Mouse (Mus musculus): Measurements from ENCODE around the gene Map2k6.

The Map2k6 gene

DNA sequence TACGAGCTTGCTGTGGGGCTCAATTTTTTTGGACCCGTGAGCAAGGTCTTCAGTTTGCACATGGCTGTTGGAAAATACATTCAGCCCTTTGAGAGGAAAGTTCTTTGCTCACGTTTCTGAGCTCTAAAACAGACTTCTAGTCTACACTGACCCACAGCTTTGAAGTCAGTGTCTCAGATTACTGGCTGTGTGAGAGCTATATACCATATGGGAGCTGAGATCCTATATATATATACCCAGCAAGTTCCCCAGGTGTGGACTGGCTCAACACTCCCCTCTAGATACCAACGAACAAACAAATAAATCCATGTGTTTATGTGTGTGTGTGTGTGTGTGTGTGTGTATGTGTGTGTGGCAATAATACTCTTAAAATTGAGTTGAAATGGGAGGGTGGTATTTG lies 83.7 kb downstream of the Map2k6 start:
- no peak for DNase-seq (ENCODE audit: extremely low spot score, low read depth, low spot score)

DNA sequence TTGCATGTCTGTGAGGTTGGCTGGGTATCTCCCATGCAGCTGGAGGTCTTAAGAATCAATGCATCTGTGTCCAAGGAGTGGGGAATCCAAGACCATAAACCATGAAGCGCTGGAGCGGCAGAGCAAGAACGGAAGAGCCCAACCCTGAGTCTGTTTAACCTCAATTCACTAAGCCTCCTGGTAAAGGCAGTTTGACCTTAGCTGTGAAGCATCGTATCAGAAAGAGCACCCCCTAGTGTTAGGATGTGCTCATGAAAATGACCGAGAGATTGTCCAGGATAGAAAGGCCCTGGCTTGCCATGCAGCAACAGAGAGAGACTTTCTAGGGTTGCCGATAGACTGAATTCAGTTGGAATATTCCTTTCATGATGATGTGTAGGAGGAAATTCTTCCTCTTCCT lies 84.2 kb downstream of the Map2k6 start:
- peak; percentile 57 for DNase-seq (ENCODE audit: extremely low spot score, low read depth, low spot score)

DNA sequence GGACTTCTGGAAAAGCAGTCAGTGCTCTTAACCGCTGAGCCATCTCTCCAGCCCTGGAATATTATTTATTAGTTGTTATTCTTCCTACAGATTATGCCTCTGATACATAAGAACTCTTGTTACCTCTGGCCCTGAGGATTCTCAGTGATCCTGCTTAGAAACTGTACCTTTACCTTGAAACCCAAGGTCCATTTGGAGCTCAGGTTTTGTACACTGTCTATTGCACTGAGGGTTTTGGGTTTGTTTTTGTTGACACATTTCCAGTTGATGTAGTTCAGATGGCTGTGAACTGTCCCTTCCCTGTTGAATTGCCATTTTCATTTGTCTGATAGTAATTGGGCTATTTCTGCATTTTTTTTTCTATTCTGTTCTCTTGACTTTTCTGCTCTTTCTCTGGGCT lies 85.5 kb downstream of the Map2k6 start:
- no peak for DNase-seq (ENCODE audit: extremely low spot score, low read depth, low spot score)

DNA sequence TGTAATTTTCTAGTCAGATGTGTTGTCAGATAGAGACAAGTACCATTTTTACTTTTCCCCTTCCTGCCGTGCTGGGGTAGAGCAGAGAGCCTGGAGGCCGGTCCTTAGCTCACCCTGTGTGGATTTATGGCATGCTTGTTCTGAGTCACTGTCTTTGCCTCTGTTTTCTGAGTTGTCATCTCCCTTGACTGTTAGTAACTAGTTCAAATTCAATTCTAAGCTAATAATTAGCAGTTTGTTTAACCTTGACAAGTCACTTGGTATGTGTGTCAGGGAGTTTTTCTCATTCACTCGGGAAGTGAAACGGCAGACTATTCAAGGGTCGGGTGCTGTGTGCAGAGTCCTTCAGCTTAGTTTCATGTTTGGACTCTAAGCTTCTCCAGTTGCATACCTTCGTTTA lies 86.2 kb downstream of the Map2k6 start:
- no peak for DNase-seq (ENCODE audit: extremely low spot score, low read depth, low spot score)

DNA sequence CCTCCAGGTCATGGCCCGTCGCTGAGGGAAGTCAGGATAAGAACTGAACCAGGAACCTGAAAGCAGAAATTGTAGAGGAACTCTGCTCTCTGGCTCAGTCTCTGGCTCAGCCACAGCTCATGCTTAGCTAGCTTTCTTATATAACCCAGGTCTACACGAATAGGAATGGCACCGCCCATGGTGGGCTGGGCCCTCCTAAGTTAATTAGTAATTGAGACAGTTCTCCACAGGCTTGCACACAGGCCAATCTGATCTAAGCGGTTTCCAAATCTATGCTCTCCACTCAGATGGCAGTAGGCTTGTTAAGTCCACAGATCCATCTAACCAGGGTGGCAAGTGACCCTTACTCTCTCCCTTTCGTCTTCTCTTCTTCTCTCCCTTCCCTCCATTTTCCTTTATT lies 88.9 kb downstream of the Map2k6 start:
- DNase-seq (ENCODE audit: extremely low spot score, low read depth, low spot score): no peak

DNA sequence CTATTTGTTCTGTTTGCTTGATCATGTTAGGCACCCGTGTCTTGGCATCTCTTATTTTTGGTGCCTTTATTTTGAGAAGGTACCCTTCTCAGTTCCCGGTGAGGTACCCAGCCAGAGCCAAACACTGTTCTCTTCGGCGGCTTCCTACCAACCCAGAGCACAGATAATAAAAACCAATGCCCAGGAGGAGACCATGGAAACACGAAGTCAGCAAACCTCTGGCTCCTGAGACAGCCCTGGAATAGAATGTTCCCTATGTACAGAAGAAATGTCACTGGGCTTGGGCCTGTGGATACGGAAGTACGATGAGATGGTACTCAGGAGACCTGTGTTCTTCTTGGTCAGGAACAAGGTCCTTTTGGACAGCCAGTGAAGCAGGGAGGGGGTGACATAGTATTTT lies 89.4 kb downstream of the Map2k6 start:
- DNase-seq (ENCODE audit: extremely low spot score, low read depth, low spot score): no peak

DNA sequence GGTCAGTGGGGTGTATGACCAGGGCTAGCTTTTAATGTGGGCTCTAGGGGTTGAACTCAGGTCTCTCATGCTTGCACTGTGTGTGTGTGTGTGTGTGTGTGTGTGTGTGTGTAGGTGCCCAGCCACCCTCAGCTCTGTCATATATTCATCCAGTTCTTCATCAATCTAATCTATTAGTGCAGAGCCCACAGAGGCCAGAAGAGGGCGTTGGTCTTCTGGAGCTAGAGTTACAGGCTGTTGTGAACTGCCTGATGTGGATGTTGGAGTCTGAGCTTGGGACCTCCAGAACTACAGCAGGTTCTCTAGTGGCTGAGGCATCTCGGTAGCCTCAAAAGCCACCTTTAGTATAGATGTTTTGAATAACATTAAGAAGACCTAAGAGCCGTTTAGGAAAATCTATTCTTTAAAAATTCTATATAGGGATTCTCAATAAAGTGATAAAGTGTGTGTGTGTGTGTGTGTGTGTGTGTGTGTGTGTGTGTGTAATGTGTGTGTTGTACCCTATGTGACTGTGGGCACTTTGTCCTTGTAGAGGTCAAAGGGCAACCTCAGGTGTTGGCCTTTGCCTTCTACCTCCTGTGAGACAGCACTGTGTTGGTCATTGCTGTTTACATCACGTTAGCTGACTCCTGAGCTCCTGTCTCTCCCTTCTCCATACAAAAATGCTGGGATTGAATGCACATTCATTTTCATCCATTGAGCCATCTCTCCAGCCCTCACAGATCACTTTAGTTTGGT lies 96.6 kb downstream of the Map2k6 start:
- DNase-seq (ENCODE audit: extremely low spot score, low read depth, low spot score): no peak

DNA sequence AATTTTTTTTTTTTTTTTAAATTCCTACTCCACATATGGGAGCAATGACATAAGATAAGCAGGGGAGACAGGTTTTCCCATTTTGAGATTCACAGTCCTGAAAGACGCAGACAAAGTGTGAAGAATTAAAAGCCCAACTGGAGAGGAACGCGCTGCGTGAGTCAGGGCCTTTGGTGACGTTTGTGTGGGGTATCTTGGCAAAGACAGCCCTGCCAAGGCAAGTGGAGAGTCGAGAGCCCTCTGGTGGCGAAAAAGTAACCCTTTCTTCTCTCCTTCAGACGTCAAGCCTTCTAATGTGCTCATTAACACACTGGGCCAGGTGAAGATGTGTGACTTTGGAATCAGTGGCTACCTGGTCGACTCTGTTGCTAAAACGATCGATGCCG lies 97.1 kb downstream of the Map2k6 start:
- no peak for DNase-seq (ENCODE audit: extremely low spot score, low read depth, low spot score)

DNA sequence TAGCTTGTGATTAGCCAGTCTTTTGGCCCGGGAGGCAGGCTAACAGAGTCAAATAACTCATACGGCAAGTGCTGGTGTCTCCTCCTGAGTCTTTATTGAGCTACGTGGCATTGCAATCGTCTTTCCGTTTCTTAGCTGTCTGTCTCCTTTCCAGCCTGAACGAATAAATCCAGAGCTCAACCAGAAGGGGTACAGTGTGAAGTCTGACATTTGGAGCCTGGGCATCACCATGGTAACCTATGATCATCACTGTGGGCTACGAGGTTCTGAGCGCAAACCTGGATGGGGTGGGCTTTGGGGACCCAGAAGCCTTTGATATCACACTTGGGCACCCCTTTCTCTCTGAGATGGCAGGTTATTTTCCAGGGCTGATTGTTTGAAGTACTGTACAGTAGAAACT lies 98.8 kb downstream of the Map2k6 start:
- DNase-seq (ENCODE audit: extremely low spot score, low read depth, low spot score): no peak

DNA sequence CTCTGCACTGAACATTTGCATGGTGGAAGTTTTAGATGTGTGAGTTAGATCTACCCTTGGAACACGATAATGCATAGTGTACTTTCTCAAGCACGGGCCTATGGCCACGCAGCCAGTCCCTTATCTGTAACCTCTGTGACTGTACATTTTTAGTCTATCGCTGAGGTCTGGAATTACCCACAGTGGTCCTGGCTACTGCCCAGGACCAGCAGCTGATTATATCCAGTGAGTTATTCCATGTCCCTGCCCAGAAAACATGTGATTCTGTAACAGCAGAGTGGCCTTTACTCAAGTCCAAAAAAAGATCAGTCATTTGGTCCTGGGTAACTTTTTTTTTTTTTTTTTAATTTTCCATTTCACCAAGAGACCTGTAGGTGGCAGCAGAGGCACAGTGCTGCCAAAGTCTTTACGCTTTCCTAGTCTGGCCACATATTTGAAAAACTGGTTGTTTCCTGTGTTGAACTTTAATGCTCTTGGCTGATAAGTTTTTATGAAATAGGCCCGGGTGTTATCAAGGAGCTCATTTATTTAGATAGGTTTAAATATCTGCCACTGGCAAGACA lies 99.8 kb downstream of the Map2k6 start:
- DNase-seq (ENCODE audit: extremely low spot score, low read depth, low spot score): no peak

DNA sequence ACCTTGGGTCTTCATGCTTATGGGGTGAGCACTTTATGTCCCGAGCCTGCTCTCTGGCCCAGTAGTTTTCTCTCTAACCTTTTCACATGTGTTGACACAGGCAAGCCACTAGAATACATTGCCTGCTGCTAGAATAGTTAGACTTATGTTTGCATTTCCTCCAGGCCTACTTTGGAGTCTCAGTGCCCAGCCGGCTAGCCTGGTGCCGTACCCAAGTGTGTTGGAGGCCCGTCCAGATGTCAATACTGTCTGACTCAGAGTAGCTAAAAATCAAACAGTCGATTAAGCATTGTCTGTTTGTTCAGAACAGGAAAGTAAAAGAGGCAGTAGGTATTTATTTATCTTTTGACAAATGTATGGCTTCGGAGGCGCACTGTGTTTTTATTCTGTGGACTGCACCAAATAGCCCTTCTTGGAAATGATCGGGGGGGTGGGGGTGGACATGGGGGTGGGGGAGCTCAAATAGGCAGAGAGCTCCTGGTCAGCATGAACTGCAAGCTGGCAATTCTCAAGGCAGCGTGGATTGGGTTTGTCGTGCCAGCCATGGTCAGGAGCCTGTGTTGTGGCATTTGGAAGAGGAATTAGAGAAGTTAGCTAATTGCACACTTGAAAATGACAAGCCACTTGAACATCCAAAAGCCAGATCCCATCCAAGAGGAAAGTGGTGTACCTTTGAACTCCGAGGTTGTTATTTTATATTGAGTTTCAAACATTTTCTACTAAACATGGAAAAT lies 104.2 kb downstream of the Map2k6 start:
- DNase-seq (ENCODE audit: extremely low spot score, low read depth, low spot score): no peak

DNA sequence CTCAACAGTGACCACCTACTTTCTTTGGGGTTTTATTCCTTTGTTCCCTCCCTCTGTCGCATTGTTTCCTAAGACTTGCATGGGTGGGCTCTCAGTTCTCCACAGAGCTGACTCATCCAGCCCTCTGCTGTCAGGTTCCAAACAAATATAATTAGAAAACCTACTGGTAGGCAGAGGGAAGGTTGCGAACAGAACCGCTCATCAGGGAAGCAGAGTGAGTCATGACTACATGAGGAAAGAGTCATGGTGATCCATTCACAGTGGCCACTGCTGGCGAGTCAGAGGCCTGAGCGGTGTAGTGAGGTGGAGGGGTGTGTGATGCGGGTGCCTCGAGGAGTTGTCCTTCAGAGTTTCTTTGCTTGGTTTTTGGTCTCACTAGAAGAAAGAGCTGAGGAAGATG lies 112.5 kb downstream of the Map2k6 start:
- no peak for DNase-seq (ENCODE audit: extremely low spot score, low read depth, low spot score)

DNA sequence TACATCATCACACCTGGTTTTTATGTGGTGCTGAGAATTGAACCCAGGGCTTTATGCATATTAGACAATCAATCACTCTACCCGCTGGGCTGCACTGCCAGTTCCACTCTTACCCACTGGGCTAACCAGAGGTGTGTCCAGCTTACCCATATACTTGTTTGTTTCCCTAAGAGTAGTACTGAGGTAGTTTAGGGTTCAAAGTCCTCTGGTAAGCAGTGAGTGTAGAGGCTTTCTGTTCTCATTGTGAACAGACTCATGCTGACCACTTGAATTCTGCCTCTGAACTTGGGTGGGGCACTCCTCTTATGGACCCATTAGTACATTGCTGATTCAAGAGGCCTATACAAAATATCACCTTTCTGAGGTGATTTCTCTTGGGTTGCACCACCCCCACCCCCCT lies 119.7 kb downstream of the Map2k6 start:
- DNase-seq (ENCODE audit: extremely low spot score, low read depth, low spot score): no peak

DNA sequence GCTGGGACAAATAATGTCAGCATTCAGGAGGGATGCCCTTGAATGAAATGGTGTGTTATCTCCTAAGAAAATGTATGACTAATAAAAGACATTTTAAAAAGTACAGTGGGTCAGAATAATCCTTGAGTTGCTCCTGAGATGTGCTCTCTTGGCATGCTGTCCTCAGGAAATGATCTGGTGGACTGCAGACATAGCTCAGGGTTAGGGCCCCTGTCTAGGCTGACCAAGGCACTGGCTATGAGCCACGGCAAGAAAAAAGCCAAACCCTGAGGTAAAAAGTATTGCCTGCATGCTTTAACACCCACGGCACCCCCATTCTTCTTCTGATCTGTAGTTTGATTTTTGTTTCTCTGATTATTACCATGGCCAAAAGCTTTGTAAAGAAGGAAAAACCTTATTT lies 124.0 kb downstream of the Map2k6 start:
- no peak for DNase-seq (ENCODE audit: extremely low spot score, low read depth, low spot score)

DNA sequence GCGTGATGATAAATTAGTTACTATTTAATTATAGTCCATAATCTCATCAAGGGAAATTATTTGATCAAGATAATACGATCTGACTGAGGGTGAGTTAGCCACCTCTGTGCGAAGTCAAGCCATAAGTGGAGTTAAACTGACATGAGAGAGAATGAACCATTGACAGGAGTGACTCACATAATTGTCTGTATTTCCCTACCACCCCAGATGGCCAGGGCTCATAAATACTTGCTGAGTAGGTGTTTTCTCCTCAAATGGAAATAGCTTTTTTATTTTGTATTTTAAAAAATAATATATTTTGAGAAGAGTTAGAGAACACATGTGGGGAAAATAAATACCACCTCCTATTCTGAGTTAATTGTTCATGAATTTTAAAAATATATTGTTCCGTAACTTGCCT lies 127.2 kb downstream of the Map2k6 start:
- DNase-seq (ENCODE audit: extremely low spot score, low read depth, low spot score): no peak

DNA sequence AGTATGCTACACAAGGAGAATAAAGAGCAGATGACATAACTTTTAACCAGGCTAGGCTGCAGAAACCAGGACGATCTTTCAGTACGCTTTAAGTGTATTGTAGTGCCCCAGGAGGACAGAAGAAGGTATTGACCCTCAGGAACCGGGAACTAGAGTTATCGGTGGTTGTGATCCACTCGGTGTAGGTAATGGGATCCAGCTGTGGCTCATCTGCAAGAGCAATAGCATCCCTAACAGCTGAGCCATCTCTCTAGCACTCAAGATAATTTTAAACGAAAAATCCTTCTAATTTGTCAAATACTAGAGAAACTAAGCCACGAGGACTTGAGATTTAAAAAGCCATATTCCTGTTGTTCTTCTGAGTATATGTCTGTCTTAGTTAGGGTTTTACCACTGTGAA lies 132.2 kb downstream of the Map2k6 start:
- no peak for DNase-seq (ENCODE audit: extremely low spot score, low read depth, low spot score)

DNA sequence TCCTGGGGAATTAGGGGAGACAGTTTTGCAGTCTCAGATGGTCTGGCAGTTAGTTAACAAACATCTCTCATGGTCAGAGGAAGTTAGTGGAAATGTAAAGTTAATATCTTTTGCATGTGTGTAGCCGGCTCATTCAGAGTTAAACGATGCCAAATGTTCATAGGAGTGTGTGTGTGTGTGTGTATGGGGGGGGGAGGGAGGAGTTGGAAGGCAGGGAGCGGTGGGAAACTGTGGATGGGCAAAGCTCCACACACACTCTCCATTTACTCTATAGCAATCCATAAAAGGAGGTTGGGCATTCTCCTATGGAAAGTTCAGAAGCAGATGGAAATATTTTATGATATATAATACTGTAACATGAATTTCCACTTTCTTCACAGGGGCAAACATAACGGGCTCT lies 135.9 kb downstream of the Map2k6 start:
- no peak for DNase-seq (ENCODE audit: extremely low spot score, low read depth, low spot score)

DNA sequence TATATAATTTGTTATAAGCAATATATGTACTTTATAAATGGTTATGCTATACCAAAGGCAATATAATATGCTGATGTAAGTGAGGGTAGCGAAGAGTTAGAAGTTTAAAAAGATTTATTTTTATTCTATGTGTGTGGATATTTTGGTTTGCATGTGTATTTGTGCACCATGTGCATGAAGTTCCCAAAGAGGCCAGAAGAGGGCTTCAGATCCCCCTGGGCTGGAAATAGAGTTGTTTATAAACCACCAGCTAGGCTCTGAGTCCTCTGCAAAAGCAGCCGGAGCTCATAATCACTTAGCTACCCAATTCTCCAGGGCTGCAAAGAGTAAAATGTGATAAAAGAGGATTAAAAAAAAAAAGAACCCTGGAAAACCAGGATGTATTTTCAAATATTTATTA lies 137.6 kb downstream of the Map2k6 start:
- DNase-seq (ENCODE audit: extremely low spot score, low read depth, low spot score): no peak

DNA sequence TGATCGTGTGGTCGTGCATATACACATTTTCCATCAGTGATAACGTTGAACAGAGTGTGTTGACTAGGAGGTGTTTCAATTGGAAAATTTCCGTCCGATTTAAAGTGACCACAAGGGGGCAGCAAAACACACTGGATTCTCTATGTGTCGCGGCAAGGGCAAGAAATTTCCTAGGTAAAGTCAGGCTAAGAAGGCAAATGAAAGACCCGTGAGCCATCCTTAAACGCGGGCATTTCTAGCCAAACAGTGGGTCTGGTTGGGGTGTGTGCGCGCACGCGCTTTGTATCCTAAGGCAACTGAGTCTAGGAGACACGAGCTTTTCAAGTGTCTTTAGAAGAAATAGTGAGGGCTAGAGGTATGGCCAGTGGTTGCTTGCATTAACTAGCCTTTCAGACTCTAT lies 138.7 kb downstream of the Map2k6 start:
- DNase-seq (ENCODE audit: extremely low spot score, low read depth, low spot score): peak; percentile 94

DNA sequence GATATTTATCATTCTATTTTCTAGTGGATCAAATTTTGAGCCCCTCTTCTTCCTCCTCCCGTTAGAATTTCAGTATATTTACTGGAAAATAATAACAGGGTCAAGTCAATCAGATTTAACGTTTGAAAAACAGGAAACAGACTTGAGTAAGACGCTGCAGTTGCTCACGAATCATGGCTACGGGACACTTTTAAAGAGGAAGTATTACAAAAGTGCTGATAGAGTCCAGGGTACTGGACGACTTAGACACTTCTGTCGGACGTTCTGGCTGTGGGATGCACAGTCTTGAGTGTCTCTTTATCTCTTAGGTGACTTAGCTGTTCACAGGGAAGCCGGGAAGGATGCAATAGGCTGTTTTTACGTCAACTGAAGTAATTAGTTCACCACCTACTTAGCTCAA lies 139.3 kb downstream of the Map2k6 start:
- DNase-seq (ENCODE audit: extremely low spot score, low read depth, low spot score): no peak

DNA sequence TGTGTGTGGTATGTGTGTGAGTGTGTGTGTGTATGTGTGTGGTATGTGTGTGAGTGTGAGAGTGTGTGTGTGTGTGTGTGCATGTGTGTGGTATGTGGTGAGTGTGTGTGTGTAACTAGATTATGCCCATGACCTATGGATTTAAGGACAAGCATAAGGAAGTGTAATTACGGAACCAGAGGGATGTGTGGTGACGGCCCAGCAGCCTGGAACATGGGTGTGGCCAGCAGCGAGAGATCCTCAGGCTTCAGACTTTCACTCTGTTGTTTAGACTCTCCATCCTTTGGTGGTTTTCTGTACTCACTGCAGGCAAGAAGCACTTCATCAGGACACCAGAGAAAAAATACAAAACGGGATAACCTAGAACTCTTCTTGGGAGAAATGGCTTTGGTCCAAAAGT lies 143.0 kb downstream of the Map2k6 start:
- DNase-seq (ENCODE audit: extremely low spot score, low read depth, low spot score): no peak

DNA sequence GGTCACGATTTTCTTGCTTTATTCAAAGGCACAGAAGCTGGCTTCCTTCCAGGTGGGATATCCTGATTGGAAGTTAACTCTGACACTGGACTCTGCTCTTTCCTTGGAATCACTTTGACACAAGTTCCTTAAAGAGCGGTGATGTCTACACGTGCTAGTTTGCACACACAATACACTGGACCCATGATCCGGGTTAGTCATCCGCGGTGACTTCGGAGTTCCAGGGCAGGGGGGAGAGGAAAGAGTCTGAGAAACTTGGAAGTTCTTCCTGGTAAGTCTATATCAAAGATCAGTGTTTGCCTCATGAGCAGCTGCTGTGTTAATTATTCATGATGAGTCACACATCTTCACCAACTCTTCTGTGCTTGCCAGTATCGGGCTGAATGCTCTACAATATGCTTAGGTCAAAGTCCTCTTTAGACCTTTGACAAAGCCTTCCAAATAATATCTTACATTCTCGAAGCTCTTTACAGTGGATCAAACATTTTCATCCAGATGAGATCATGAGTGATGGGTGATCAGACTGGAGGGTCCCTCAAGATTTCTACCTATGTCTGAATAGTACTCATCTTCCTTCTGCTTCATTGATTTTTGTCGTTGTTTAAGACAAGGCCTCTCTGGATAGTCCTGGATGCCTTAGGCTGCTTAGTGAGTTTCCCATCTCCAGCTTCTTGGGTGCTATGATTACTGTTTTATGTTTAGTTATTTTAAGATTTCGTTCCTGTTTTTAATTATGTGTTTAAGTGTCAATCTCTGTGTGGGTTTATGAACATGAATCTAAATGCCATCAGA lies 145.7 kb downstream of the Map2k6 start:
- no peak for DNase-seq (ENCODE audit: extremely low spot score, low read depth, low spot score)

Data from hindlimb bud, embryonic 11.5 days (tissue).